Mouse (Mus musculus) thymus, adult 2 months (tissue): Measurements from ENCODE around the gene Yif1b.

ENCODE experiments used
- CTCF ChIP-seq: fragments of 200-500 bp; IDR thresholded peaks from 2 replicates; pipeline ENCODE4 v1.5.1; 2012; ENCODE audit warnings: mild to moderate bottlenecking, control low read depth, low read length, moderate library complexity, borderline replicate concordance; ENCODE audit not compliant: control insufficient read depth, poor library complexity, insufficient read depth; ENCODE audit errors: extremely low read depth
- POLR2A ChIP-seq: fragments of 200-500 bp; IDR thresholded peaks from 2 replicates; pipeline ENCODE4 v1.6.1; 2012; ENCODE audit warnings: mild to moderate bottlenecking, low read length, control low read depth, moderate library complexity; ENCODE audit not compliant: control insufficient read depth, poor library complexity, insufficient read depth; ENCODE audit errors: extremely low read depth

DNA sequence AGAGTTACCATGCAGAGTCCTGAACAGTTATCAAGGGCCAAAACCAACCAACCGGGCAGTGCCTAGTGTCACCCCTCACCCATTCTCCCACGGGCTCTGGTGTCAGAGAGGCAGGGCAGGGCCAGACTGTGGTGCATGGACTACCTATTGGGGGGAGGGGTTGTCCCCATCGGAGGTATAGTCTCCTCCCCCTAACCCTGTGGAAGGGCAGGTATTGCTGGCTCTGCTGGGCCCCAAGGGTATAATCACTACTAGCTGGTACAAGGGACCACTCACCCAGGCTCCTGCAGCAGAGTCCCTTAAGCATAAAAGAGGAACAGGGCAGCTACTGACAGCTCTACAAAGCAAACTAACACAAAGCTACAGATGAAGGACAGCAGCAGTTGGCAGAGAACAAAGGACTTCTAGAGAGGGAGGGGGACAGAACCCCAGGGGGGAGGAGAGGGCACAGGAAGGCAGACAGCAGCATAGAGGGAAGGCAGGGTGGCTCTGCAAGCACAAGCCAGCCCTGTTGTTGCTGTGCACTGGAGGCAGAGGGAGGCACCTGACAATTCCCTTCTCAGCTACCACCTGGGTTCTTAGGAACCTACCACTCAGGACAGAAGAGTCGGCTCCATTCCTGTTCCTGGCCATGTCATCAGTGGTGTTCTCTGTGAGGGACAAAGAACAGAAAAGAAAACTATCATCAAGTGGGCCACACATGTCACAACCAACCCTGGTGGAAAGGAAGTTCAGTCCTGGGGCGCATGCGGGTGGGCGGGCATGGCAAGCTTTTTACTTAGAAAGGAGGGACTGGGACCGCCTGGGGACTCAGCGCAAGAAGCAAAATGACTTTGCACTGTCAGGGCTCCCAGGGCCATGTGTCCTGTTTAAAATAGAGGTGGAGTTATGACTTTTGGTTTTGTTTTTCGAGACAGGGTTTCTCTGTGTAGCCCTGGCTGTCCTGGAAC is 21.9 kb downstream of the Yif1b start:
- no peak for TF ChIP-seq POLR2A
- no peak for TF ChIP-seq CTCF
